Mouse (Mus musculus): ENCODE results near the gene Sult2b1.

DNA sequence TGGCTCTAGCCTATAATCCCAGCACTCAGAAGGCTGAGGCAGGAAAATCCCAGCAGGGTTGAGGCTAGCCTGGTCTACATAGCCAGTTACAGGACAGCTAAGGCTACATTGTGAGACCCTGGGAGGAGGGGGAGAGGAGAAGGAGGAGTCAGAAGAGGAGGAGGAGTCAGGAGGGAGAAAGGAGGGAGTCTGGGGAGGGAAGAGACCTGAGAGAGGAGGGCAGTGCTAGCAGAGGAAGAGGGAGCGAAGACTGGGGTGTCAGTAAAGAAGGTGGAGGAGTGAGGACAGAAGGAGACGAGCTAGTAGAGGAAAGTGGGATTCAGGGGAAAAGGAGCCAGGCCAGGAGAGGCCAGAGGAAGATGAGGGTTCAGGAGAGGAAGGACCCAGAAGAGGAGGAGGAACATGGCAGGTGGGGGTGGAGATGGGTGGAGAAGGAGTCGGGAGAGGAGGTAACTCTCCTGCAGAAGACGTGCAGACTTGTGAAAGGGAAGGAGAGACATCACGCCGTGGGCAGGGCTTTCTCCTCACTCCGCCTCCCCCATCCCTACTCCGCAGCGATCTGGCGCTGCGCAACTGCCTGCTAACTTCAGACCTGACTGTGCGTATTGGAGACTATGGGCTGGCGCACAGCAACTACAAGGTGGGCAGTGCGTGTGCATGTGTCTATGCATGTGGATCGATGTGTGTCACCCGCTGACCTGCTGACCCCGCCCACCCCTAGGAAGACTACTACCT lies 7.5 kb upstream of the Sult2b1 start:
- TF ChIP-seq CTCF (IDR thresholded peaks at IDR 0.05; ENCODE audit: low read depth) = no peak
- no peak for TF ChIP-seq EP300 (IDR thresholded peaks at IDR 0.05; ENCODE audit: low read depth)
